Mouse (Mus musculus) urinary bladder, postnatal 4 days (tissue): ENCODE measurements around the gene Arhgef7.
"Not testable (repeated sequence)": the region's sequence is repeated elsewhere in the genome, so short reads cannot be mapped to it uniquely, and the experiment has no call there.

Experiments
- DNase-seq, 2 experiments: peaks; one replicate each; pipeline ENCODE4 v3.0.0; 2021 to 2022; ENCODE audit warnings: low spot score in 2 of 2

Arhgef7 gene

DNA sequence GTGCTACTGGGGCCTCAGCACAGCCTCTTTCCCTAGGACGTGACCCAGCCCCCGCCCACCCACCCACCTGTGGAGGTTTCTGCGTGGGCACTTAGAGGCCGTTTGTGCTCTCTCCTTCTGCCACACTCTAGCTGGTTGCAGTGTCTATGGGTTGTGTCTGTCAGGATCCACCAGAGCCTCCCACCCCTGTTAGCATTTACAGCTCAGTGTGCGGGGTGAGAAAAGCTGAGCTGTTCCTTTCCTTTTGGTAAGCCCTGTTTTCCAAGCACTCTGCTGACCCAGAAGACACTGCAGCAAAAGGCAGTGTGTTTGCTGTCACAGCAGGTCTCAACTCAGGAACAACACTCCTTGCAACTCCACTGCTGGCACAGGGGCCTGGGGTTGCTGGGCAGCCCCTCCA lies 106.7 kb downstream of the Arhgef7 start:
- no peak for DNase-seq

DNA sequence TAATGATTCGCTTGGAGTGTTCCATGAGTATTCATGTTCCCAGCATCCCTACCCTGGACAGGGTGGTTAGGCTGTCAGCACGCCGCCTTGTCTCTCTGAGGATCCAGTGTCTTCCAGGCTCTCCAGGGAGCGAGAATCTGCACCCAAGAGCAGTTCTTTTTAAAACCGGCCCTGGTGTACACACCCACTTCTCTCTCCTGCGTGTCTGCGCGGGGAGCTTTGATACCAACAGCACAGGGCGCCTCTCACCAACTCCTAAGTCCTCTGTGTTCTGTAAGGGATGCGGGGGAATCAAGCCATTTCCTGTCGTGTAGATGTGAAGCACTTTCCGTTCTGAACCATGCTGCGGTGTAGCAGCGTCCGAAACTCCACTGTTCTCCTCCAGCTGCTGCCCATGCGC lies 107.2 kb downstream of the Arhgef7 start:
- no peak for DNase-seq

DNA sequence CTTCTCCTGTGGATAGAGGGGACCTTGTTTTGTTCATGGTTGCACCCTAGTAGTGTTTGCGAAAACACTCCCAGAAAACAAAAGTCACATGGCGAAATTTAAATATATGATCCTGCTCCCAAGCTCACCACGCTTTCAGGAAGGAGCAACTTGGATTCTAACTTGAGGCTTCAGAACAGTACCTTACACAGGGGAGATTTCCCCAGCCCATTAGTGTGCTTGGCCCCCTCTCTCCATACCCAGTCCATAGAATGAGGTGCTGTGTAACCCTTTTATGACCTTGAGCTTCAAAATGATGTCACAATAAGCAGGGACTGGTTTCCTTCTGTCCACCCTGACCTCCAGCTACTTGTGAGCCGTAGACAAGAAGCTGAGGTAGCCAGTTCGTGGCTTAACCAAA lies 112.7 kb downstream of the Arhgef7 start, which contains the start of gene Tex29:
Gene Tex29, plus strand, starts transcription at position 301 of the 400 bp plus-strand sequence.
- DNase-seq: no peak

DNA sequence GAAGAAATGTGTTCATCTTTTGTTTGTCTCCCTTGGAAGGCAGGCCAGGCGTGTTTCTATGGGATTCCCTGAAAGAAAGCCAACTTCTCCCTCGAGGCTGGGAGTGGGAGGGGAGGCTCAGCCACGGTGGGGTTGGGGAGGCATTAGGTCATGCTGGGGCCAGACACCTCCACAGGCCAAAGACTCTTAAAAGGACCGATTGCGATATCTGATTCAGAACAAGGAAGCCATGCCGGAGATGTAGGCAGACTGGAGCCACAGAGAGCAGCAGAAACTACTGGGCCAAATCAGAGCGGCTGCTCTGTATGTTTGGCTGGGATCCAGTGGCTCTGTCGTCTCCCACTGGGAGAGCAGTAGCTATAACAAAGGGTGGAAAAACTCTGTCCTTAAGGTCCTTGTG lies 114.0 kb downstream of the Arhgef7 start:
- no peak for DNase-seq

DNA sequence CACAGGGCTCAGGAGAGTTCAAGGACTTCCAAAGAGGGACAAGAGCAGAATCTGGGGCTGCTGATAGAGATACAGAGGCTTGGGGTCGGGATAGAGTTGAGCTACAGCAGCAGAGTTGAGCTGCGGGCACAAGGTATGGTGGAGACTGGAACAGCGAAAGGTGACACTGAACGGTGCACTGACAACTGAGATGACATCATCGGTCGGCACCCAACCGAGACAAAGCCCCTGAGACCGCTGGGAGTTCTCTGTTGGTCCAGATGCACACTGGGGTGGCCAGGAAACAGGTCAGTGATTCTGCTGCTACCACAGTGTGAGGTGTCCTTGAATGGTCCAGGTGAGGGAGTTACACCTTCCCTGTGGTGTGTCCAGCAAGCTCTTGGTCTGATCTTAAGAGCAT lies 115.2 kb downstream of the Arhgef7 start:
- no peak for DNase-seq

DNA sequence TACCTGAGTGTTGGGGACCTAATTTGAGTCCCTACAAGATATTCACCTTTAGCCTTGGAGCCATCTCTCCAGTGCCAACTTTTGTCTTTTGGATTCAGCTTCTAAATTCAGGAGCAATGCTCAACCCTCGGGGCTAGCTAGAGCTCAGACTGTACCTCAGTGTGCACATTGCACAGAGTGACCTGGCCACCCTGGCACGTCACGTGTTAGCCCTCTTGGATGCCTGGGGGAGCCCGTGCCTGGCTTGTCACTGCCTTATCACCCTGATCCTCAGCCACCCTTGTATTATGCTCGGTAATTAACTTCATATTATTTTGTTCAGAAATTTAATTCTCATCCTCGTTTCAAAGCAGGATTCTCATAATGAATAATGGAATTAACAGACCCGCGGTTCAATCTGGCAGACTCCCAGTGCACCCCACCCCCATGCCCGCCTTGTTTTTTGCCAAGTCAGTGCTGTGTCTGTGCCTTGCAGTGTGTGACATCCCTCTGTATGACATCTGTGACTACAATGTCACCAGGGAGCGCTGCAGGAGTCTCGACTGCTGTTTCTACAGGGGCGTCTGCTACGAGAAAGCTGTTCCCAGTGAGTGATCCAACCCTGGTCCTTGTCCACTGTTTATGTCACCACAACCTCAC lies 116.3 kb downstream of the Arhgef7 start:
- DNase-seq: no peak

DNA sequence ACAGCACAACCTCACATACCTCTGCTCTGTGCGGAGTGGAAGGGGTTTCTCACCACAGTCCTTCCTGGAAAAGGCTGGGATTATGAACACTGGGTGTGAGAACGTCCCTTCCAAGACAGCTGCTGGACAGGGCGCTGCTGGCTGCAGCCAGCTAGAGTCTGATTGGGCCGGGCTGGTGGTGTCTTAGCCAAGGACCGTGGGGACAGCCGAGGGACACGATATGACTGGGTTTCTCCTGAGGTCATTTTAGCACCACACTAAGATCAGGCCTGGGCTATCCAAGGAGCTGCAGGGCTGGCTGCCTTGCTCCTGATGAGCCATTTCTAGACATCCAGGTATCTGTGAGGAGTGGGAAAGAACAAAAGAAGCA lies 116.8 kb downstream of the Arhgef7 start:
- DNase-seq: no peak

DNA sequence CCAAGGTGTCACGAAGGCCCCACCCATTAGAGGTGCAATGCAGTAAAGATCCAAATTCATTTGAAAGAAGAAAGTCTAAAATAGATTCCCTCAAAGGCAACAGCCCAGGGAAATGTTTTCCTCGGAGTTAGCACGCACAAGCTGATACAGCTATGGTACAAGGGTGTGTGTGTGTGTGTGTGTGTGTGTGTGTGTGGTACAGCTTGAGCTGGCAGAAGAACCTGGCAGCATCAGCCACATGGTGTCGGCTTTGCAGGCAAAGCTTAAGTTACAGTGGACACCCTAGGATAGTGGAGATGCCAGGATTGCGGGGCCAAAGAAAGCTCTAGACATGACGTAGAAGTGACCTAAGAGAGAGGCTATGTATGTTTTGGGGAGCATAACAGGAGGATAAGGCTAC lies 119.3 kb downstream of the Arhgef7 start:
- DNase-seq: no peak

DNA sequence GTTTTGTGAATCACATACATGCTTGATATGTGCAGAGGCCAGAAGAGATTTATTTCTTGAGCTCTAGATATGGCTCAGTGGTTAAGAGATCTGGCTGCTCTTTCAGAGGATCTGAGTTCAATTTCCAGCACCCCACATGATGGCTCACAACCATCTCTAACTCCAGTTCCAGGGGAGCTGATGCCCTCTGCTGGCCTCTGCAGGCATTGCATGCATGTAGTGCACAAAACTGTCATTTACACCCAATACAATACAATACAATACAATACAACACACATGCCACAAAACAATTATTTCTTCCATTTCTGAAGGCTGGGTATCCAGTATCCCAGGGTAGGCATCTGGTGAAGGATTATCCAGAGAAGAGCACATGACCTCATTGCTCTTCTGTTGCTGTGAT lies 140.3 kb downstream of the Arhgef7 start:
- DNase-seq: no peak

DNA sequence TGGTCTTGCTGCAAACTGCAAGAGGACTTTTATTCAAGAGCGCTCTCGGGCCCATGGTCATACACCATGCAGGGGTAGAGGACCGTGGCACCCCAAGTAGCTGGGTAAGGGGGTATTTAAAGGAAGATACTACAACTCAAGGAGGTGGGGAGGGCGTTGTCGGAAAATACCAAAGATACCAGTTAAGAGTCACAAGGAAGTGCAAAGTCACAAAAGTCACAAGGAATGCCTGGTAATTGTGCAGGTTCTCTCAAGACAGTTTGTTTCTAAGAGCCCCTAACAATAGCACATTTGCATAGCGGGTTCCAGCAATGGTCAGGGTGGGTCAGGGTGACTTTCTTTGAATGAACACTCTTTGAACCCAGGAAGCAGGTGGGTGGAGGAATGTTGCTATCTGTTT lies 146.7 kb downstream of the Arhgef7 start:
- not testable (repeated sequence) for DNase-seq

DNA sequence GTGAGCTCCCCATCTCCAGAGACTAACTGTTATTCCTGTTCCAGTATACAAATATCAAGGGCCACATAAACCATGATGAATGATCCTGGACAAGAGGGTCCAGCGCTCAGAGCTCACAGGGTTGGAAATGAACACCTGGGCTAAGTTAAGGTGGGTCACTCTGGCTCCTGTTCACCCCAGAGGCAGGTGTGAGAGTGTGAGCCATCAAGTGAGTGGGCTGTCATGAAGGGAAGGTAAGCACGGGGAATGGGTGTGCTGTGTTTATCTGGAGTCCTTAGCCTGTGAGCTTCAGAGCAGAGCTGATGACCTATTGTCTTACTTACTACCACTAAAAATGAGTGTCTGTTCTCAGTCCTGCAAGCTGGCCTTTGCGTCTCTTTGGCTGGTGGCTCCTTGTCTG lies 157.1 kb downstream of the Arhgef7 start:
- no peak for DNase-seq
